Comparison of ENCODE assay signal across 28 mouse cellular contexts in the genomic region with DNA sequence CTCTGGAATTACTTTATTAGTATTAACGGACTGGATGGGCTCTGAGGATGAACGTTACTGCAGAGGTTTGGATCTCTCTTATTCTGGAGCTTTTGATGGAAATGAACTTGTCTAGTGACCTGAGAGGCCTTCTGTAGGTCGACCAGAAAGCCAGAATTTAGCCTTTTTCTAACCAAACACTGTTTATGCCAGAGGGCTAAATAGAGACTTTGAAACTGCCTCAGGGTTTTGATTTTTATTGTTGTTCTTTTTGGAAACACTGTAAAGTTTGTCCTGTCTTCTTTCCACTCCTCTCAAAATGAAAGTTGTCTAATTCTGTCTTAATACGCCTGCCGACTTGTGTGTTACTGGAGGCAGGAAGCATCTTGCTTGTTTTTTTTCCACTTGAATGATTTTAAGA. TPM values are rescaled to one million over a fixed set of nuclear protein-coding genes. Genes with fewer than 3 reads are reported as not detected.
DNase-seq lines count a peak whose midpoint lies in the region; ATAC-seq and TF ChIP-seq lines count a peak whose summit lies in the region.
"Had no signal": no experiment of that assay in that cellular context is flagged by ENCODE, and none has a peak within 500 bp of the region (broad histone marks: within the 10 kb centered on the region; RNA-seq: fewer than 3 reads in every experiment).

No protein-coding gene starts in this region.

- DNase-seq in heart, adult 11 months = no peak
- peak; percentile 57 for DNase-seq in liver, adult 2 months (ENCODE audit: extremely low read depth, low read depth, low spot score)
- no peak for DNase-seq in liver
- DNase-seq in cerebellum, adult 9-11 months = no peak
- DNase-seq: adrenal gland, adult 8-10 months; adrenal gland, postnatal 25 days; cerebellum, adult 11-12 months; cerebellum, adult 9-10 months; cerebellum, postnatal 36 days; embryo, embryonic 11 days; gastrocnemius, postnatal 14 days; heart, adult 18-20 months; heart, postnatal 14 days; heart, postnatal 4 days; kidney, adult 11 months had no signal

- peaks cover 24% of the 10 kb centered on the region for H3K4me1 ChIP-seq in heart, embryonic 15.5 days (replicated peaks)
- H3K4me1 ChIP-seq in liver, adult 2 months (ENCODE audit: control insufficient read depth, insufficient read depth, low read length) = peaks cover 2% of the 10 kb centered on the region; the same call in 1 of the 2 replicates
- H3K4me1 ChIP-seq: forebrain, embryonic 12.5 days; forebrain, embryonic 15.5 days had no signal

- no peak overlapping the region for H3K4me2 ChIP-seq in heart, embryonic 15.5 days
- H3K4me2 ChIP-seq: embryonic facial prominence, embryonic 13.5 days; forebrain, embryonic 12.5 days; forebrain, embryonic 15.5 days; heart, embryonic 12.5 days; hindbrain, embryonic 14.5 days; intestine, embryonic 15.5 days had no signal

- 0 out of 2 replicates have a peak overlapping the region, but pooled peaks have one; percentile 24 for H3K27ac ChIP-seq in heart, embryonic 15.5 days
- H3K27ac ChIP-seq in liver, adult 2 months (replicated peaks; ENCODE audit: insufficient read depth, low read depth, low read length) = no peak overlapping the region
- H3K27ac ChIP-seq: embryonic facial prominence, embryonic 10.5 days; embryonic facial prominence, embryonic 13.5 days; forebrain, embryonic 12.5 days; forebrain, embryonic 15.5 days; hindbrain, embryonic 14.5 days; hindbrain, postnatal 0 days; intestine, embryonic 15.5 days had no signal

- no peak for TF ChIP-seq CTCF in liver, adult 2 months (IDR thresholded peaks at IDR 0.05; ENCODE audit: low read depth, low read length)

- H3K9ac ChIP-seq in heart, embryonic 15.5 days = no peak overlapping the region
- H3K9ac ChIP-seq in liver, adult 2 months (ENCODE audit: low read depth, low read length) = no peak overlapping the region
- H3K9ac ChIP-seq: embryonic facial prominence, embryonic 13.5 days; forebrain, embryonic 12.5 days; forebrain, embryonic 15.5 days; heart, embryonic 12.5 days; hindbrain, embryonic 14.5 days; intestine, embryonic 15.5 days had no signal

- H3K9me3 ChIP-seq in heart, embryonic 15.5 days (replicated peaks) = no peaks in the 10 kb centered on the region
- H3K9me3 ChIP-seq: embryonic facial prominence, embryonic 10.5 days; embryonic facial prominence, embryonic 13.5 days; forebrain, embryonic 12.5 days; forebrain, embryonic 15.5 days; heart, embryonic 12.5 days; intestine, embryonic 15.5 days had no signal

- no peak for TF ChIP-seq POLR2A in liver, adult 2 months (IDR thresholded peaks at IDR 0.05; ENCODE audit: extremely low read depth, insufficient read depth, low read length)

- no peak for ATAC-seq in heart, embryonic 15.5 days (replicated peaks; ENCODE audit: insufficient number of reproducible peaks, insufficient read depth, low FRiP score, low read depth)
- peak; percentile 56 for ATAC-seq in inflammation-experienced regulatory T-cells, adult 6 months
- ATAC-seq: activated CD4-positive, CD25-positive, alpha-beta regulatory T cell, adult 4 months; CD4-positive, CD25-positive, alpha-beta regulatory T cell, adult 4 months; forebrain, embryonic 15.5 days; hindbrain, postnatal 0 days; intestine, embryonic 15.5 days had no signal

- H3K4me3 ChIP-seq in heart, embryonic 15.5 days = no peak overlapping the region
- H3K4me3 ChIP-seq in liver, adult 2 months (ENCODE audit: insufficient read depth, low read depth, low read length) = no peak overlapping the region
- H3K4me3 ChIP-seq: embryonic facial prominence, embryonic 10.5 days; embryonic facial prominence, embryonic 13.5 days; erythroblast, embryonic 14.5 days; forebrain, embryonic 12.5 days; forebrain, embryonic 15.5 days; heart, embryonic 12.5 days; intestine, embryonic 15.5 days had no signal

- H3K36me3 ChIP-seq in heart, embryonic 15.5 days = peaks cover 35% of the 10 kb centered on the region
- H3K36me3 ChIP-seq in liver, adult 2 months (ENCODE audit: control insufficient read depth, insufficient read depth, low read length) = peaks cover 20% of the 10 kb centered on the region; the same call in 1 of the 2 replicates

- H3K27me3 ChIP-seq in heart, embryonic 15.5 days = no peaks in the 10 kb centered on the region
- H3K27me3 ChIP-seq in liver, adult 2 months (ENCODE audit: control insufficient read depth, insufficient read depth, low read length) = no peaks in the 10 kb centered on the region
- H3K27me3 ChIP-seq: embryonic facial prominence, embryonic 13.5 days; forebrain, embryonic 12.5 days; forebrain, embryonic 15.5 days; heart, embryonic 12.5 days; intestine, embryonic 15.5 days had no signal

- WGBS in heart, embryonic 15.5 days = 84% methylated on average over 5 of the region's 5 CpGs
- 46% methylated on average over 5 of the region's 5 CpGs for WGBS in liver, adult 2 months

- H3K79me2 ChIP-seq in liver, adult 2 months (ENCODE audit: control insufficient read depth, insufficient read depth, low read length) = no peaks in the 10 kb centered on the region

RNA-seq across cellular contexts. Expression of a gene that starts 46.0 kb away (rescaled TPM):
- polyA plus RNA-seq in heart, embryonic 15.5 days (2015; fragmentation: Nextera tagmentation; extraction: Ambion mirVana) = 41.2 and 44.3 TPM in 2 replicates
- total RNA-seq in liver, adult 2 months (2014; rRNA removed) = 18.1 and 18.4 TPM in 2 replicates
- 2.3 and 2.9 TPM in 2 replicates for polyA plus RNA-seq in liver, adult 2 months (2012; rRNA removed)
- 10 to 100 TPM in 1 of 3 experiments, 1 to 10 TPM in 2; 6.4 to 12.7 (median 6.6) TPM for polyA plus RNA-seq in inflammation-experienced regulatory T-cells, adult 6 months (2017; shearing (Covaris generic))
